Mouse (Mus musculus) retina, postnatal 7 days (tissue): ENCODE data around the gene Ninj1.
A peak's percentile ranks its signal among the peaks of the same experiment; 100 is the strongest.

ENCODE experiments used
- DNase-seq: peaks from one replicate; pipeline ENCODE4 v3.0.0-alpha.2; 2012; ENCODE audit warnings: low read depth, low spot score

Gene Ninj1

GRCm38 (mm10) chr13:49171729-49172128 is 15.6 kb upstream of the Ninj1 start:
- no peak for DNase-seq

DNA sequence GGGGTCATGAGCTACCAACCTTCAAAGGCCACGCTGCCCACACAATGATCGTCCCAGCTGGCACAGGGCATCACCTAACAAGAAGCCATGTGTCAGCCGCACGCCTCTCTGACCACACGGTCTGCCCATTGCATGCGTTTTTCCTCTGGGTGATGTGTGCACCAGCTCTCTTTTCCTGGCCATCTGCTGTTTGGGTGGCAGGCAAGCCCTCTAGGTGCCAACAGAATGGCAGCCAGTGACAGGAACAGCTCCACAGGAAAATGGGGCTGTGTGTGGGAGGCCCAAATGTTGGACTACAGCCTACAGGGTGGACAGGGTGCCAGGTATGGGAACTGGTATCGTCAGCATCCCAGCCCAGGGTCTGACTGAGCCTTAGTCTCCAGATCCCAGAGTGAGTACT is 14.9 kb upstream of the Ninj1 start:
- no peak for DNase-seq

DNA sequence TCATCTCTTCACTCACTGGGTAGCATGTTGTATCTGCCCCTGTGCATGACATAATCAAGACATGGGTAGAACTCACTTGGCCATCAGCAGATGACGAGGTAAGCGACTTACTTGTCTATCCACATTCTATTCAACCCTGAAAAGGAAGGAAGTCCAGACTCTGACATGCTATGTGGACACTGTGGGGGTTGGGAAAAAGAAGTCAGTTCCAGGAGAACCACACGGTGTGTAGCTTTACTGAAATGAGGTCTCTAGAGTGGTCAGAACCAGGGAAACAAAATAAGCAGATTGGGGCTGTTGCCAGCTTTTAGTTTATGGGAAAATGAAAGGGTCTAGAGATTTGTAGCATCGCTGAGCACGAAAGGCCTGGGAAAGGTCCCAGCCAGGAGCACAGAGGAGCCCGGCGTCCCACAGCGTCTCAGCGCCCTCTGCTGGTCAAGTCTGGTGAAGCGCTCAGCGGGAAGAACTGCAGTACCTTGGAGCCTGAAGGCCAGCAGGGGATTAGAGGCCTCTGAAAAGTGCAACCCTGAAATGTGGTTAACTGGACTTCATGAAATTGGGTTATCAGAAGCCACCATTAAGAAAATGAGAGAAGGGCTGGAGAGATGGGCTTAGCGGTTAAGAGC is 14.2 kb upstream of the Ninj1 start:
- DNase-seq, result peak; percentile 82

- no peak for DNase-seq
Measured at GRCm38 (mm10) chr13:49175509-49175908, 11.8 kb upstream of the Ninj1 start.

- DNase-seq, result no peak
Measured at GRCm38 (mm10) chr13:49178839-49179585, 8.3 kb upstream of the Ninj1 start.

DNA sequence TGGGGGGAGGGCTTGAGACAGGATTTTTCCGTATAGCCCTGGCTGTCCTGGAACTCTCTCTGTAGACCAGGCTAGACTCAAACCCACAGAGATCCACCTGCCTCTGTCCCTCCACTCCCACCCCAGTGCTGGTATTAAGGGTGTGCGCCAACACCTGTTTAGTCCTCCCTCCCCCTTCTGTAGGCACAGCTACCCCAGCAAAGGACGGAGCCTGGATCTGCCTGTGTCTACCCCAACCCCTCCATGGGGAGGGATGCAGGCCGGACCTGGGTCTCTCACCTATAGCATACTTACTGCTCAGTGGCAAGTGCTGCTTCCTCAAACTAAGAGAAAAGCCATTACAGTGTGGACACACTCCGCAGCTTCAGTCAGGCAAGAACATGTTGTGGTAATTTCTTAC is 7.0 kb upstream of the Ninj1 start:
- no peak for DNase-seq

- DNase-seq, result no peak
Measured at GRCm38 (mm10) chr13:49180691-49181090, 6.6 kb upstream of the Ninj1 start.

DNA sequence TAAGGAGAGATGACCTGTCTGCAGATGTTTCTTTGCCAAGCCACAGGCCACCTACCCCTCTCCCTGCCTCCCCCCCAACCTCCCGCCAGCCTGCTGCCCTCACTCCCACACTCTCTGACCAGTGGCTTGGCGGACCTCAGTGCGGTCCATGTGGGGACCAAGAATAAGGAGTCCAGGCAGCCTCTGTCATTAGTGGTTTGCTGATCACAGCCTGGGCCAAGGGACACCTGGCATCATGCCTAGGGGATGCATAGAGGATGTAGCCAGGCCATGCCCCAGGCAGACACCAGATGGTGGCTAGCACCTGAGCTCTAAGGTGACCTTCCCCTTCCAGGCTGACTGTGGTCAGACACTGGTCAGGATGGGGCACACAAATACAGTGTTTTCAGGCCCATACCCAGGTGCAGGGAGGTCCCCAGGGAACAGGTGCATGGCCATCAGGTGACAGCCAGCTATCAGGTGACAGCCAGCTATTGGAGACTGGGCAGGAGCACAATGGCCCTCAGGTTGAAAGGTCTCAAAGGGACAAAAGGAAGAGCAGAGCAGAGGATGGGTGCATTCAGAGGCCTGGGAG is 5.8 kb upstream of the Ninj1 start:
- no peak for DNase-seq

DNA sequence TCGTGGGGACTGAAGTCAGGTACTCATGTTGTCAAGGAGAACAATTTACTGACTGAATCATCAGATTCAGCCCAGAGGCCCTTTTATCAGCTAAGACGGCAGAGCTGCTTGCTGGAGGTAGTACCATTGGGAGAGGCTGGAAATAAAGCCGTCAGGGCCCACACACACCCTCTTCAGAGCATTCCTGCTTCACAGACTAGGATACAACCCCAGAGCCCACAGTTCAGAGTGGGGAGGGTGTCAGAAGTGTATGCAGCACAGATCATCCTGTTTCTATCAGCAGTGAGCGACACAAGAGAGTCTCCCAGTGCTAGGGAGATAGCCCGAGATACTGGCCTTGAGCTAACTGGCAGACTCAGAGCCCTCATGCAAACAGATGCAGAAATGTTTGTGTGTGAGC is 4.1 kb upstream of the Ninj1 start:
- no peak for DNase-seq

- DNase-seq, result no peak
Measured at GRCm38 (mm10) chr13:49183646-49184045, 3.6 kb upstream of the Ninj1 start.

DNA sequence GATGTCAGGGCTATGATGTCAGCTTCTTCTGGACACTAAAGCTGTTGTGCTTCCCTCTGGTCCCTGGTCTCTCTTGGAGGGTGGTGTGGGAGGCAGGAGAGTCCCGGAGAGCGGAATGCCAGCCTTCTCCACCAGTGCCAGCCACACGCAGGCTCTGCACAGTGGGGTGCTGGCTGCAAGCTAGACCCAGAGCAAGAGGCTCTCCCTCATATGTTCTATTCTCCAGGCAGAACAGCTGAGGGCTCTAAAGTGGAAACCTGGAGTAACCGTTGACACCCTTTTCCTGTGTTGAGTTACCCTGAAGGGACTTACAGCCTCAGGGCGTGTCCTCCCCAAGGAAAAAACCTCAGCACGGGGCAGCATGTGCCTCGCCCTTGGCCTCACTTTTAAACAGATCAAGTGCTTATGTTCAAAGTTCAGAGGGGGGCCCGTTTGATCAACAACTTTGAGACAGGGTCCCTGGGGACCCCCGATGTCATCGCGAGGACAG is 442 bp upstream of the Ninj1 start:
- DNase-seq, result no peak

DNA sequence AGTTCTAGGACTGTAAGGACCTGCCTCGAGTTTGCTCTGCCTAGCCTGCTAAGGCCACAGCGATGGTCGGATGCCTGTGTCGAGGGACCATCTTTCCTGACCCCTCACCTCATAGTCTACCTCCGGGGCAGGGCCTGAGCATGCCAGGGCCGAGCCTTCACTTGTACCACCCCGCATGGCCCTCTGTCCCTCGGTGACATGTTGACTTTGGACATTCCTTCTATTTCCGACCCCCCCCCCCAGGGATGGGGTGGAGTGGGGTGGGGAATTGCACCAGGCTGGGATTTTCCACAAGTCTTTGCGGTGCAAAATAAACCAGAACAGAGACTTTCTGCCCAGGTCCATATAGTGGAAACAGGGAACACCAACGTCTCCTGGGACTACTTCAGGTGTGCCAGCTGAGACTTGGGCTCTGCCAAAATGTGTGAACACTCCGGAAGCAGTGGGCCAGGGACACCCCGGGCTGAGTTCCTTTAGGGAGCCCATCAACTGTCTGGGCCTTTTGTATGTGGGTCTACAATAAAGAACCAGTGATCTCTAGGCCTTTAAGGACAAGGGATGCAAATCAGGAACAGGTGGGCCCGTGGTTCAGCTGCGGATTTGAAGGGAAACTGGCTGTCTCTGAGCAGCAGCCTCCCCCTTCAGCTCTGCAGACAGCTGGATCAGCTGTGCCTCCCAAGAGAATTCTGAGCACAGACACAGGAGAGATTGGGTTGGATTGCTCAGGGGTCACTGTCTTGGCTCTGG is 1.1 kb downstream of the Ninj1 start:
- no peak for DNase-seq

DNA sequence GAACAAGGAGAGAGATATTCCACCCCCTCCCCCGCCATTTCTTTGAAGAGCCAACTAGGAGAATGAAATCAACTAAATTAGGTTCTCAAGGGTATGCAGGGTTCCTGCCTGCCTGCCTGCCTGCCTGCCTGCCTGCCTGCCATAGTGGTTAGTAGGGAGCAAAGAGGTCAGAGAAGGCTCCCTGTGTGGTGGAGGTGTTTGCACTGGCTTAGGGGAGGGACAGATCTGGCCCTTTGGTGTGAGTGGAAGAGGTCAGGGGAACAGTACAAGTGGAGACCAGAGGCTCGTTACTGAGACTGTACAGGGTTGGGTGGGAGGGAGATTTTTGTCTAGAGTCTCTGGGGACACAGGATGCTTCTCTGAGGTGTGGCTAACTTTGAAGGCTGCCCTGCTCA is 1.7 kb downstream of the Ninj1 start:
- DNase-seq, result no peak

GRCm38 (mm10) chr13:49189970-49190870 is 2.9 kb downstream of the Ninj1 start:
- no peak for DNase-seq

DNA sequence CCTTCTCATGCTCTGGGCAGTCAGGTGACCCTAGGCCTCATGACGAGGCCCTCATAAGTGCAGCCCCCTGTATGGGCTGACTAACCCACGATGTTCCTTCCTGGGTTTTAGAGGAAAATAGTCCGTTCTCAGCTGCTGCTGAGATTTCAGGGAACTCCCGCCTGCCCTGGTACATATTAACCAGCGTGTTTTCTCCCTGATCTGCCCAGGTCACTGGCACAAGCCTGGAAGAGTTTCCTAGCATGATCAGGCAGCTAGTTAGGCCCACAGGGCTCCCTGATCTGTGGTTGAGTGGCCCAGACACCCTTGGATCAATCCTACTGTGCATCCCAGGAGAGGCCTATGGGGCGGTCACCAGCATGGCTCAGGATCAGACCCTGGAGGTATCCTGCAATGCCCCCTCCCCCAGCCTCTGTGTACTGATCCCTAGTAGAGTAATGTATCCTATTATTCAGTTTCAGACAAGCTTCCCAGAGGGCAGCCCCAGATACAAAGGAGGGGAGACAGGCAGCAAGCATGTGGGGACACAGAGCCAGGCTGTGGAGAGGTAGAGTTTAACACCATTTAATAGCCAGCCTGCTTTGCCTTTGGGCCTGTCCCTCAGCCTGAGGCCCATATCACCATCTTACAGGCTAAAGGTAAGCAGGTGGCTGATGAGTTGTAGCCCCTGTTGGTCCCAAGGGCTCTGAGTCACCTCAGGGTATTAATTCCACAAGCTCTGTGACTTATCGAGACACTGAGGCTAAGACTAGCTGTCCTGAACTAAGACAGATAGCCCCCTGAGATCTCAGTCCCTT is 3.8 kb downstream of the Ninj1 start:
- no peak for DNase-seq

- DNase-seq, result no peak
Measured at GRCm38 (mm10) chr13:49191673-49192035, 4.4 kb downstream of the Ninj1 start.

DNA sequence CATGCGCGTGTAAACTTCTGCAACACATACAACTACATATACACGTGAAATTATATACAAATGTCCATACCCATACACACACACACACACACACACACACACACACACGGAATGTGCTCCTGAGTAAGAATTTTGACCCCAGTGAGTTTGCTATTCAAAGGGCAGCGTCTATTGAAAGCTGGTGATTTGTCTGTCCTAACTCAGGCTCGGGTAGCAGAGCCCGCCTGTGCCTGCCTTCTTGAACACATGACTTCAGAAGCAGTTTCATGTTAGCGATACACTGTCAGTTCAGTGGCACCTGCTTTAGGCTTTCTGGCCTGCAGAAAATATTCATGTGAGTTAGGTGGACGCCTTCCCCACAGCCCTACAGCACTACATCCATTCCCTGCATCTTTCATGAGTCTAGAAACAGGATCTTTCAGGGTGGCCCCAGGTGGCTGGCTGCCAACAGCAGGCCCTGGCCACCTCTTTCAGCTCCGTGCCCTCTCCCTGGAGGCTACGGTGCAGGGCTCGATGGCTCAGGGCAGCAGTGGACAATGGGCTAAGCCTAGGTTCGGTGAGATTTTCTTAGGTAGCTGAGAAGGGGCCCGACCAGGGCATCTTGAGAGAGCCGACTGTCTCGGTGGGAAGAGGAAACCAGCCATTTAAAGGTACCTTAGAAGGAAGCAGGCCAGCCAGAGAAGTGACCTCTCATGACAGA is 5.0 kb downstream of the Ninj1 start:
- DNase-seq, result no peak

GRCm38 (mm10) chr13:49193650-49194049 is 6.4 kb downstream of the Ninj1 start:
- DNase-seq, result no peak

DNA sequence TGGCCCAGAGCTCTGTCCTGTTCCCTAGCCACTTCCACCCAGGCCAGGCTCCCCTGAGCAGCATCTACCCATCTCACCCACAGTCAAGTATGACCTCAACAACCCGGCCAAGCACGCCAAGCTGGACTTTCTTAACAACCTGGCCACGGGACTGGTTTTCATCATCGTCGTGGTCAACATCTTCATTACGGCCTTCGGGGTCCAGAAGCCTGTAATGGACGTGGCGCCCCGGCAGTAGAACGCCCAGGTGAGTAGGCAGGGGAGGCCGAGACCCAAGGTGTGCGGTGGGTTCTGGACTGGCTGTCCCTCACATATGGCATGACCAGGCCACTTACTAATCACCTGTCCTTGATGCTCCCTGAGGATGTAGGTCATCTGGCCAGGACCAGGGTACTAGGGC is 7.5 kb downstream of the Ninj1 start:
- no peak for DNase-seq

DNA sequence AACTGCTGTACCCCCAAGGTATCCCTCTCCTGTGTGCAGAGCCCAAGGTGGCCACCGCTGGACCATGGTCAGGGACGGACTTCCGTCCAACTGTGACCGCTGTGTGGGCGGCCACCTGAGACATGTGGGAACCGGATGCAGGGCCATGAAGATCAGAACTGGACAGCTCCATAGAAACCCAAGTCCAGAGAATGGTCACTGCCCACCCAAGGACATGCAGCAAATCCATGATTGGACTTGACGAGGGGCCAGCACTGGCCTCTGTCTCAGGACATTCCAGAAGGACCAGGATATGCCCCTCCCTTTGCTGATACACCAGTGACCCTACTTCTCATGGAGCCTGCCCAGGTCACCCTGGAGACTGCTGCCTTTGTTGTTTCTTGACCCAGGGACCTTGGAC is 8.4 kb downstream of the Ninj1 start:
- DNase-seq, result no peak
